Mouse (Mus musculus) ES-E14 (cell line): Measurements from ENCODE around the gene Dync2li1. TPM values are rescaled to one million over a fixed set of nuclear protein-coding genes. Genes with fewer than 3 reads are reported as not detected.

Source experiments
- DNase-seq: peaks from one replicate; pipeline ENCODE4 v3.0.0-alpha.2; 2013; ENCODE audit warnings: low read depth, low spot score
- H3K27ac ChIP-seq: 2 replicates; pipeline ENCODE4 v1.5.1; 2012; ENCODE audit warnings: low read depth, mild to moderate bottlenecking, low read length, moderate library complexity, mixed read lengths; ENCODE audit not compliant: poor library complexity, insufficient read depth, severe bottlenecking
- H3K36me3 ChIP-seq: 2 replicates; pipeline ENCODE4 v1.6.1; 2012; ENCODE audit warnings: mild to moderate bottlenecking, low read length, moderate library complexity, mixed read lengths; ENCODE audit not compliant: control insufficient read depth, poor library complexity, insufficient read depth, severe bottlenecking
- H3K4me1 ChIP-seq, 2 experiments: fragments of 150-350 bp in 1 of 2; sonication (generic) in 1 of 2; 2 replicates each; pipeline ENCODE4 v1.6.1; 2012; ENCODE audit warnings: low read length in 2 of 2, mild to moderate bottlenecking in 1 of 2, mixed read lengths in 1 of 2; ENCODE audit not compliant: control insufficient read depth in 2 of 2, insufficient read depth in 2 of 2, poor library complexity in 1 of 2
- H3K4me3 ChIP-seq, 2 experiments: fragments of 150-350 bp in 1 of 2; sonication (generic) in 1 of 2; 2 replicates each; pipeline ENCODE4 v1.5.1; 2012; ENCODE audit warnings: low read length in 2 of 2, low read depth in 1 of 2, mild to moderate bottlenecking in 1 of 2, mixed read lengths in 1 of 2; ENCODE audit not compliant: insufficient read depth in 1 of 2, poor library complexity in 1 of 2, severe bottlenecking in 1 of 2
- H3K9ac ChIP-seq: 2 replicates; pipeline ENCODE4 v1.6.1; 2012; ENCODE audit warnings: low read depth, mild to moderate bottlenecking, low read length, mixed read lengths; ENCODE audit not compliant: poor library complexity, insufficient read depth, severe bottlenecking
- H3K9me3 ChIP-seq: fragments of 150-350 bp; sonication (generic); 2 replicates; pipeline ENCODE4 v1.6.1; 2012; ENCODE audit warnings: low read depth, mild to moderate bottlenecking, low read length; ENCODE audit not compliant: control insufficient read depth, insufficient read depth
- CHD2 ChIP-seq: IDR thresholded peaks from 2 replicates; pipeline ENCODE4 v1.6.1; 2014; ENCODE audit warnings: mild to moderate bottlenecking, low read depth, low read length, inconsistent platforms
- HCFC1 ChIP-seq: IDR thresholded peaks from 2 replicates; pipeline ENCODE4 v1.6.1; 2012; ENCODE audit warnings: low read length, inconsistent platforms, borderline replicate concordance; ENCODE audit not compliant: insufficient read depth
- MAFK ChIP-seq: IDR thresholded peaks from 2 replicates; pipeline ENCODE4 v1.6.1; 2014; ENCODE audit warnings: mild to moderate bottlenecking, low read depth, low read length, inconsistent platforms; ENCODE audit not compliant: insufficient read depth
- ZC3H11A ChIP-seq: IDR thresholded peaks from 2 replicates; pipeline ENCODE4 v1.6.1; 2012; ENCODE audit warnings: low read depth, mild to moderate bottlenecking, inconsistent platforms, low read length, borderline replicate concordance
- ZNF384 ChIP-seq: IDR thresholded peaks from 2 replicates; pipeline ENCODE4 v1.6.1; 2012; ENCODE audit warnings: low read depth, low read length, inconsistent platforms
- in situ Hi-C, 2 experiments: fragments of 600-800 bp; cut with MboI; formaldehyde crosslinking; loops; one replicate each; pipeline ENCODE4 v1.15.1; 2025; ENCODE audit warnings: low sequenced_read_pairs in 2 of 2, inconsistent platforms in 1 of 2; ENCODE audit not compliant: unreplicated experiment in 2 of 2
- total RNA-seq: library from RNA; depleted of rRNA; stranded (reverse); fragments of 300-350 nt; gene quantifications from 2 replicates; pipeline ENCODE4 v1.2.3, GENCODE M21; 2012

Dync2li1 gene
- total RNA-seq, 1 experiment, result 5.9 TPM

DNA sequence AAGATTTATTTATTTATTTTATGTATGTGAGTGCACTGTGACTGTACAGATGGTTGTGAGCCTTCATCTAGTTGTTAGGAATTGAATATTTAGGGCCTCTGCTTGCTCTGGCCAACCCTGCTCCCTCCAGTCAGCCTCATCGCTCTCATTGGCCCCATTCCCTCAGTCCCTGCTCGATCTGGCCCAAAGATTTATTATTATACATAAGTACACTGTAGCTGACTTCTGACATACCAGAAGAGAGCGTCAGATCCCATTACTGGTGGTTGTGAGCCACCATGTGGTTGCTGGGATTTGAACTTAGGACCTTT lies 31.1 kb downstream of the Dync2li1 start:
- no peak overlapping the region for H3K4me3 ChIP-seq
- no peak overlapping the region for H3K27ac ChIP-seq
- no peak overlapping the region for H3K9ac ChIP-seq
- no peak for DNase-seq
- TF ChIP-seq ZC3H11A, result no peak
- no peak for TF ChIP-seq CHD2
- no peak for TF ChIP-seq MAFK
- TF ChIP-seq ZNF384, result no peak
- TF ChIP-seq HCFC1, result no peak
- no peaks in the 10 kb centered on the region for H3K9me3 ChIP-seq
- H3K4me1 ChIP-seq, result peaks cover 0 to 2% of the 10 kb centered on the region in 2 experiments; a peak in 1 of 4 replicates
- in situ Hi-C loops, result no loop called here
- H3K36me3 ChIP-seq, result no peaks in the 10 kb centered on the region

DNA sequence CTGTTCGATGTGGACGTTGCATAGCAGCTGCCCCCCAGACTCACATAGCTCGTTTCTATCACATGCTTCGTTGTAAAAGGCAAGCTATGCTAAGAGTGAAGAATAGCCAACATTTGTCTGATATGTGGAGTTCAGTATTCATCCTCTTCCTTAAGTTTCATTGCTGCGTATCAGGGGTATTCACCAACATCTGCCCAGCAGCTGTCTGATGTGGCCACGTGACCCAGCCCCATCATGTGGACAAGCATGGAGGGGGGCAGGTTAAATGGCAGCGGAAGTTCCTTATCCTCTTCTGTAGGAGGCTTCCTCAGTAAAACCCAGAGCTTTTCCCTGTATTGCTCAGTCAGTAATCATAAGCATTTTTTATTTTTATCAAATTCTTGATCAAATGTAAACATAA lies 31.5 kb downstream of the Dync2li1 start:
- DNase-seq, result no peak
- Histone ChIP-seq H3K36me3 (no peaks in the 10 kb centered on the region), H3K4me1 (peaks cover 0 to 2% of the 10 kb centered on the region in 2 experiments; a peak in 1 of 4 replicates), H3K9ac (no peak overlapping the region), H3K27ac (no peak overlapping the region), H3K9me3 (no peaks in the 10 kb centered on the region), H3K4me3 (no peak overlapping the region)
- in situ Hi-C loops, result no loop called here
- TF ChIP-seq ZC3H11A (no peak), ZNF384 (no peak), HCFC1 (no peak), MAFK (no peak), CHD2 (no peak)

DNA sequence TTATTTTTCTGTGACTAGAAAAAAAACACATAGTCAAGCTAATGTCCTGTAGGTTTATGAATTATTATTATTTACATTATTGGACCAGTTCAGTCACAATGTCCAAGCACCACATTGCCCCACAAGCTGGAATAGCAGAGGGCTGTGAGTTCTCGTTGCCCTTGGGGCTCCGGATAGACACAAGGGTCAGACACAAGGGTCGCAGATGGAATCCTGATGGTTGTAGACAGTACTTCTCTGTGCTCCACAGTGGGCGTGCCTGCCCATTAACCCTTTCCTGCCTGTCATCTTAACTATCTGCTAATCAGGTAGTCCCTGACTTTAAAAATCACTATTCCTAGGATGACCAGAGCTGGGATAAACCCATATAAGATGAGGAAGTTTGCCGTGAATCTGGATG lies 31.9 kb downstream of the Dync2li1 start:
- in situ Hi-C loops, result no loop called here
- Histone ChIP-seq H3K4me3 (no peak overlapping the region), H3K9me3 (no peaks in the 10 kb centered on the region), H3K4me1 (peaks cover 0 to 2% of the 10 kb centered on the region in 2 experiments; a peak in 1 of 4 replicates), H3K27ac (no peak overlapping the region), H3K36me3 (no peaks in the 10 kb centered on the region), H3K9ac (no peak overlapping the region)
- no peak for TF ChIP-seq CHD2
- no peak for TF ChIP-seq ZC3H11A
- TF ChIP-seq HCFC1, result no peak
- no peak for TF ChIP-seq ZNF384
- no peak for TF ChIP-seq MAFK
- DNase-seq, result no peak

DNA sequence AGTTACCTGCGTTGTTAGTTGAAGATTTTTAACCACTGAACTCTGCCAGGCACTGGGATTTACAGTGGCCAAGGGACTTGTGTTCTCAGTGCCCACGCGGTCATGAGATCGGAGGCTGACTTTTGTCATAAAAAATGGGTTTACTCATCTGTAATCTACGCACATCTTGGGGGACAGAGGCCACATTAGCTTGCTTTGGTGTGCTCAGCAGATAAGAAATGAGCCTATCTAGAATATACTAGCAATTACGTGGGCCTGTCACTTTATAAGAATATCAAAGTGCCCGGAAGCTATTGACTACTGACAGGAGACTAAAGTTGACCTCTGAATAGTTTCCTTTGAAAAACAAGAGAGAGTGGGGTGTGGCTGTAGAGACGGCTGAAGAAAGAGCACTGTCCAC lies 32.7 kb downstream of the Dync2li1 start:
- in situ Hi-C loops, result no loop called here
- no peaks in the 10 kb centered on the region for H3K36me3 ChIP-seq
- no peak overlapping the region for H3K9ac ChIP-seq
- H3K4me1 ChIP-seq, result peaks cover 0 to 2% of the 10 kb centered on the region in 2 experiments; a peak in 1 of 4 replicates
- H3K4me3 ChIP-seq, result no peak overlapping the region
- no peaks in the 10 kb centered on the region for H3K9me3 ChIP-seq
- H3K27ac ChIP-seq, result no peak overlapping the region
- TF ChIP-seq ZNF384, result no peak
- TF ChIP-seq MAFK, result no peak
- DNase-seq, result no peak

- Histone ChIP-seq H3K9me3 (no peaks in the 10 kb centered on the region), H3K36me3 (no peaks in the 10 kb centered on the region), H3K4me1 (no peaks in the 10 kb centered on the region), H3K9ac (no peak overlapping the region), H3K27ac (no peak overlapping the region), H3K4me3 (no peak overlapping the region)
- no peak for DNase-seq
- in situ Hi-C loops, result no loop called here
- TF ChIP-seq HCFC1 (no peak), ZC3H11A (no peak), CHD2 (no peak), MAFK (no peak), ZNF384 (no peak)
Measured at GRCm38 (mm10) chr17:84665053-84665452, 38.8 kb downstream of the Dync2li1 start.
